Mouse (Mus musculus) ES-CJ7 (cell line): ENCODE results near the gene Phospho1.

Experiments used
- DNase-seq: peaks from one replicate; pipeline ENCODE4 v3.0.0; 2011; ENCODE audit warnings: low read depth, low spot score

The Phospho1 gene

DNA sequence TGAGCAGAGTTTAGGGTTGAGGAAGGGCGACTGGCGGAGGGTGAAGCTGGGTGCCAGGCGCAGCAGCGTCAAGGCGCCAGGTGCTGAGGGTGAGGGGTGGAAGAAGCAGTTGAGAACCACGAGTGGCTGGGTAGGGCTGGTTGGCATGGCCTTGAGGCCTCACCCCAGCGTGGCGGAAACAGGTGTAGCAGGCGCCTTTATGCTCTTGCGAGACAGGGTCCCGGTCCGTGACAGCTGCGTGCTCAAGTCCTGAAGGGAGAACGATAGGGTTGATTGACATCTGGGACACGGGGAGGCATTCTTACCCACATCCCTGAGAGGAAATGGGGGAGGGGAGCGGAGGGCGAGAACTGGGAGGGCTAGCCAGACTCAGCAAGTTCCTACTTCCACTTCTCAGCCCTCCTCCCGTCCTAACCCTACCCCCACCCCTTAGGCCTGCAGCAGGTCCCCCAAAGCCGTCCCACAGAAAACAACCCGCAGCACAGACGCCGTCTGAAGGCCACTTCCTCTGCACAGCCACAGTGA, 9.9 kb downstream of the Phospho1 start:
- peak; percentile 50 for DNase-seq

DNA sequence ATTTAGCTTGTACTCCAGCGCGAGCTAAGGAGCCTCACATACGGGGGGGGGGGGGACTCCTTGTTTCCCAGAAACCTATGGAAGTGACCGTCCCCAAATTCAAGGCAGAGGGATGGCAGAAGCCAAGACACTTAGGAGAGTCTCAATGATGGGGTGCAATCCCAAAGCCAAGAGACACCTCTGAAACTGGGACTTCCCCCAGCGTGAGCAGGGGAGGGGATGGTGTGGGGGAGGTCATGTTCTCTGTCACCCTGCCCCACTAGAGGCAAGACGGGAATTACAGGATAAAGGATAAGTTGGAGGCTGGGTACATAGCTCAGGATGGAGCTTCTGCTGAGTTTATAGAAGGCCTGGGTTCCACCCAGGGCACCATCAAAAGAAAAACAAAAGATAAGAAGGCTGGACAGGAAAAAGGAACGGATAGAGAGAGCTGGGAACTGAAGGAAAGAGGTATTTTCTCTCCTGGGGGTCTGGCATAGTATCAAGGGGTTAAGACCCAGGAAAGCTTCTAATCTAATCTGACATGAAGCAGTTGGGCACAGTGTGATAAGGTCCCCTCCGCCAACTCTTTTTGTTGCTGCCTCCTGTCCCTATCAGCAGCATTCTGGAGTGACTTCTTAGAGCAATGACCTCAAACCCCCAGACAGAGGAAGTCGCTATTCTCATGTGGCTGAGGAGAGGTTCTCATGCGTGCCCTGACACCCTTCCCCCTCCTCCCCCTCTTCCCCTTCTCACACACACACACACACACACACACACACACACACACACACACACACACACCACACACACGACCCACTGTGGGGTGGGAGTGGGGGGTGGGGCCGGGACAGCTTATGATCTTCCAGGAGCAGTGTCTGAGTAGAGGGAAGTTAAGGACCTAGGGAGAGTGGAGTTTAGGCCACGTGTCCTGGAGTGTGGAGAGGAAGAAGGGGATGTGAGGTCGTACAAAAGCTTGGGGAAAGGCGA, 10.7 kb downstream of the Phospho1 start:
- no peak for DNase-seq

DNA sequence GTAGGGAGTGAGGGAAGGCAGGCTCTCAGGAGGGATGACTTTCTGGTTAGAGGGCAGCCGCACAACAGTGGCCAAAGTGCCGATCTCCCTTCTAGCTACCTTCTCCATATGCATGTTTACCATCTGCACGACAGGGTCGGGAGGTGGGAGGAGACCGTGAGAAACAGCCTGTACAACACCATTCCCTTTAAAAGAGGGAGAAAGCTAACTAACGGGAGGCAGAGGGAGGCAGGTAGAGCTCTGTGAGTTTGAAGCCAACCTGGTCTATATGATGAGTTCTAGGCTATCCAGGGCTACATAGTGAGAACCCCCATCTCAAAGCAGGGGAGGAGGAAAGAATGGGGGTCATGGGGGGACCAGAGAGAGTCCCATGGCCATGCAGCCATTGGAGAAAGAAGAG, 11.5 kb downstream of the Phospho1 start:
- DNase-seq, result no peak

DNA sequence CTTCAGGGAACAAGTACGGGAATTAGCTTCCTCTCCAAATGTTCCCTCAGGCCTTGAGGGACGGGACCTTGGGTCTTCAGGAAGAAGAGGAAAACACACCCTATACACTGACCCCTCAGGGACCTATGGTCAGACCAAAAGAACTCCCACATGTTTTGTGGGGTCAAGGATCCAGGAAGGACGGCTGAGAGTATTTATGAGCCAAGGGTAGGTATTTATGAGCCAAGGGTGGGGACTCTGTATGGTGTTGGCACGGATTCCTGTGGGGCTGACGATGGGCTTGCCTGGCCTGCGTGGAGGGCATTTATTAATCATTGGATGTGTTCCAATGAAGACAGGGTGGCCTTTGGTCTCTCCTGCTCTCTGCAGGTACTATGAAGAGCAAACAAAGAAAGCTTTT, 12.1 kb downstream of the Phospho1 start:
- DNase-seq, result no peak

DNA sequence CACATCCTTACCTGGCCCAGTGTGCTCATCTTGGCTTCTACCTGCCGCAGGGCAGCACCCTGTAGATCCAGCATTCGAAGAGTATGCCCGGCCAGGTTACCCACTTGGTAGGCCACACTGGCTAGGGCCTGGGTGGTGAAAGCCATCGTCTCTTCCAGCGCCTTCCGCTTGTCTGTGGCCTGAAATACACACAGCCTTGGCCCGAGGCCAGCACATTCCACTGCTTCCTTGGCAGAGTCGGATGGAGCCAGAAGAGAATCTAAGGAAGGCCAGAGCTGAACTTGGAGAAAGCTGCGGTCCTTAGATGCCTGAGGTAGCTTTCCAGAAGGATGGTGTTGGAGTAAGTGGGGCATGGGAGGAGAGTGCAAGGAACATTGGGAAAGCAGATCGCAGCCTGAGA, 12.8 kb downstream of the Phospho1 start, which contains the start of gene Gngt2:
Gene Gngt2, plus strand, starts transcription at position 158 of the 400 bp plus-strand sequence.
- no peak for DNase-seq

DNA sequence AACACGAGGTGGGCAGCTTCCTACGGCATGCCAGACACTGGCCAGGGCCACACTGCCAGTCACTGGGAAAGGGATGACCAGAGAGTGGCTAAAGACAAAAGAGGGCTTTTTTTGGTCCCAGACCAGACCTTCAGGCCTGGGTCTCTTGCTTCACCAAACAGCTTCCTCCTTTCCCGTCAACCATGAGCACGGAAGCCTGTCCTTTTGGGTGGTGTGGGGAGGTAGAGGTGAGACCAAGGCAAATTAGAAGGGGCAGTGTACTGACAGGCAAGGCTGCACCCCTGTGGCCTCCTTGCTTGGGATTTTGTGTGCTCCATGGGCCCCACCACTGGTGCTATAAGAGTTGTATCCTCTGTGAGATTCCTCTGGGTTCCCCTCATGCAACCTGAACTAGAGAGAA, 14.3 kb downstream of the Phospho1 start:
- no peak for DNase-seq

DNA sequence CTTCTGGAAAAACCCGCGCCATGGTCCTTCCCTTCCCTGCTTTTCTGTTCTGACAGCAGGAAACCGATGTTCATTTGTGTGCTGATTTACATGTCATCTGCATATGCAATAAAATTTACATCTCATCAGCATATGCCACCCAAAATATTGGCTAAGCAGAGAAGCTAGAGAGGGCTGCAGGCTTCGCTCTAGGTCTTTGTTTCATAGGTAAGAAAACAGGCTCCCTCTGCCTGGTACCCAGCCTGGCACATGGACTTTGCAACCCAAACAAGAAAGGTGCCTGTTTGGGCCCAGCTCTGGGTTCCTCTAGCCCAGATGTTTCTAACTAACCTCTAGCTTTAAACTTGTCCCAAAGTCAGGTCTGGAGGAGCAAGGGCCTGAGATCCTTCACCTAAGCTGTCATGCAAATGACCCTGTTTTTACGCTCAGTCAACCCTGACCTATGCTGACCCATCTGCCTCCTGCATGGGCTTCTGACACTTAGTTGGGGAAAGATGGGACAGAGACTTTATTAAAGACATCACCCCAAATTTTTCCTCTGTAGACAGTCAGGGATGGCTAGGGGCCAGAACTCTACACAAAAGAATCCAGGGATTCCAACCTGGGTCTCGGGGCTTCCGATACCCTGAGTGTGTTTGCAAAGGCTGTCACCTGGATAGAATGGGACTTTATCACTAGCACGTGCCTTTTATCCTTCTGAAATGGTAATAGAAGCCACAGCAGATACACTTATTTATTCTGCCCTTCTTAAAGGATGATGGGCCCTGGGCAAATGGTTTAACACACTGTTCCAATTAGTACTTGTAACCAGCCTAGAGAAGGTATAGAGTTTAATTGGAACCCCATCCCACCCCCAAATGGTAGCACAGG, 14.9 kb downstream of the Phospho1 start:
- no peak for DNase-seq

DNA sequence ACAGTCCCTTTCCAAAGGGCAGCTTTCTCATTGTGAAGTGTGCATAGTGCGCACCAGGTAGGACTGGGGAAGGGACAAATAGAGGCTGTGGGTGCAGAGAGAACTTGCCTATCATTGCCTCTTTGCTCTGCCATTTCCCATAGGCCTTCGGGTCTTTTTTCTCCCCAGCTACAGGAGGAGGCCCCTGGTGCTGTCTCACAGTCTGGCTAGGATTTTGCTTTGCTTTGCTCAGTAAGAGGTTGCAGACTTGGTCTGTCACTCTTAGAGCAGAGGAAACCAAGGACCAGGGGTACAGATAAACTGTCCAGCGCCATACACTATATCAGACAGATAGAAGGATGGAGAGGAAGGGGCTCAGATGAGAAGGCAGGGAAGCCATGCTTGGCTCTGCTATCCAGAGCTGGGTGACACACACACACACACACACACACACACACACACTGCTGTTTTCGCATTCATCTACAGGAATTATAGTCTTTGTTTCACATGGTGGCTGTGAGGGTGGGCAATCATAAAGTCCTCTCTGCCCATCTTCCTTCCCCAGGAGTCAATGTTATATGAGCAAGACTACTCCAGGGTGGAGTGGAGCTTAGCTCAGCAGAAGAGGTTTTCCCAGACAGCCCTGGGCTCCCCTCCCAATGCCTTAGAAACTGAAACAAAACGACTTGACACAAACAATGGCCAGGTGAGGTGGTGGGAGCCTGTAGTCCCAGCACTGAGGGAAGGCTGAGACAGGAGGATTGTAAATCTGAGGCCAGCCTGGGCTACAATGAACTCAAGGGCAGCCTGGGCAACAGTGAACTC, 16.6 kb downstream of the Phospho1 start:
- DNase-seq, result no peak

DNA sequence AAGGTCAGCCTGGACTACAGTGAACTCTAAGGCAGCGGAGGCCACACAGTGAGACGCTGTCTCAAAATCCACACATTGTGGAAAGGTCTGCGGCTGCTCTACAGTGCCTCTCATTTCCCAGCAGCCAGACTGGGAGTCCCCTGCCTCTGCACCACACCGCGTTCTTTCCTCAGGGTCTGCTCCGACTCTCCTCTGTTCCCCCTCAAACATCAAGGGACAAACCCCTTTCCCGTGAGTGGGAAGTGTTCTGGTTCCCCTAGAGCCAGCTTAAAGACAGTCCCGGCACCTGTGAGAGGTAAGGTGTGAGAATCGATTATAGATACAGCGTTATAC, 17.2 kb downstream of the Phospho1 start:
- DNase-seq, result no peak

DNA sequence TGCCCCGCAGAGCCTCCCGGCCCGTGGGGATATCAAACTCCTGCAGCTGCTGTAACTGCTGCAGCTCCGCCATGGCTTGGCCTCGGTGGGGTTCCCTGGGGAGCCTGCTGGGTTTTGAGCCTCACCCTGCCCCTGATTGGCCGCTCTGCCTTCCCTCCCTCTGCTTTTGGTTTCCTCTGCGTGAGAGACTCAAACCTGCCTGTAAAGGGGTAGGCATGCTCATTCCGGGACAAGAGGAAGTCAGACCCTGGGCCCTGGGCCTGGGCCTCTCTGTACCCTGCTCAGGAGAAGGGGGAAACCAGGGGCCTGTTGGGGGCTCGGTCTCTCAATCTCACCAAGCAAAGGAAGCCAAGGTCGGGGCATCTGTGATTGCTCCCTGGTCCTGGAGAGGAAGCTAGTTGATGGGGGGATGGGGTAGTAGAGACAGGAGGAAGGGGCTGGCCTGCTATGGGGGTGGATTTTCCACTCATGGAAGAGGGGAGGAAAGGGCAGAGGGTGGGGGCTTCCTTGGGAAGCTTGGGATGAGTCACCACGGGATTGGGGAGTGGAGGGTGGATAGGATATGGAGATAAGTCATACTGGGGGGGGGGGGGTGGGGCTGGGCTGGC, 17.9 kb downstream of the Phospho1 start, which contains the start of gene Abi3:
Gene Abi3, minus strand, starts transcription at position 403 of the 608 bp plus-strand sequence.
- peak; percentile 67 for DNase-seq

DNA sequence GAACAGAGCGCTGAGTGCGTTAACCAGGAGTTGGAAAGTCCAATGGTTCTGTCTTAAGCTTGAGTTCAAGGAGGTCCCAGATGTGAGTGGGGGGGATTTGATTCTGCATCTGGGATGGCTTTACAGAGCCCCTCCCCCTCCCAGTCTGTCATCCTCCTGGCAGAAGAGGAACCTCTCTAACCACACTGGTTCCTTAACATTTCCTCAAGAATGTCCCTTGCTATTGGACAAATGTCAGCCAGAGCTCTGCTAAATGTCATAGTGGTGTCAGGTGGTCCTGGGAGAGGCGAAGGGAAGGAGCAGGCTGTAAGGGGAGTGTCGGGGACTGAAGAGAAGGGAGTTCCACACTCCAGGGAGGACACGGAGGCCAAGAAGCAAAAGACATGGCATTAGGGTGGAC, 18.7 kb downstream of the Phospho1 start:
- DNase-seq, result no peak

DNA sequence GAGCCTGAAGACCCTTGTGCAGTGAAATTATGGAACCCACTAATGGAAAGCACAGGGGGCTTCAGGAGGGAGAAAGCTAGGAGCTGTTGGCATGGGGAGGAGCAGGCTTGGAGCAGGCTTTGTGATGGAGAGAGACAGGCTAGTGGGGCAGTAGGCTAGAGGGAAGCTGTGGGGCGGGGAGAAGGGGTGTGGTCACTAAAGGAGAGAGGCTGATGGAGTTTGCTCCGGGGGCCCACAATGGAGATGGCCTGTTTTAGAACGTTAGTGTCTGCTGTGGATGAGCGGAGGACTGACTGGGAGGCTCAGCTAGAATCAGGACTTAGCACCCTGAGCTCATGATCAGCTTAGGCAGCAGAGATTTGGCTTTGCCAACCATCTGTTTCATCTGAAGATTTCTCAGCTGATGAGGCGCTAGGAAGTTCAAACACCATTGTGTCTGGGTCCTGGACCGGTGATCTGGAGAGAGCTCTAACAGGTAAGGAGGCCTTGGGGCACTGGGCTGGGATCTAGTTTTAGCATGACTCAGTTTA, 19.2 kb downstream of the Phospho1 start:
- DNase-seq, result peak; percentile 44

DNA sequence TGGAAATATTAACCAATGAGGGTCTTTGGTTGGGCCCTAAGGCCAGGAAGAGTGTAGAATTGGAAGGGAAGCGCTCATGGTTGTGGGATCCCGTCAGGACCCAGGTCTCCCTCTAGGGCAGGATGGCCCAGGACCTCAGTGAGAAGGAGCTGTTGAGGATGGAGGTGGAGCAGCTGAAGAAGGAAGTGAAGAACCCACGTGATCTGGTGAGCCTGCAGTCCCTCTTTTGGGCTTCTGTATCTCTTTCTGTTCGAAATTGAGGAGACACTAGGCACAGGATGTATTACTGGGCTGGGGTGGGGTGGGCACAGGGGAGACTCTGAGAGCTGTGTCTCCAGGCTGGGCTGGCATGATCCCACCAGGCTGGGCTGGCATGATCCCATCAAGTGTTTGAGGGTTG, 20.6 kb downstream of the Phospho1 start:
- DNase-seq, result no peak

DNA sequence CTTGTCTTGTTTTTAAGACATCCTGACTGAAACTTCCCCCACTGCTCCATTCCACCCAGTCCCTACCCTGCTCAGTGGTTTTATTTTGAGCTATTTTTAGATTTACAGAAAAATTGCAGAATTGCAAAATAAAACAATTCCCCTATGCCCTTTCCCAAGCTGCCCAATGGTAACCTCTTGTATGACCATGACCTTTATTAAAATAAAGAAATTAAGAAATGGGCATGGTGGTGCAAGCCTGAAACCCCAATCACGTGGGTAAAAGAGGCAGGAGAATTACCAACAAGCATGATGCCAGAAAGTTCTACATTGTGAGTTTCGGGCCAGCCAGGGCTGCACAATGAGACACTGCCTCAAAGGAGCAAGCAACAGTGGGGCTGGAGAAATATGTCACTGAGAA, 26.6 kb downstream of the Phospho1 start:
- DNase-seq, result no peak

DNA sequence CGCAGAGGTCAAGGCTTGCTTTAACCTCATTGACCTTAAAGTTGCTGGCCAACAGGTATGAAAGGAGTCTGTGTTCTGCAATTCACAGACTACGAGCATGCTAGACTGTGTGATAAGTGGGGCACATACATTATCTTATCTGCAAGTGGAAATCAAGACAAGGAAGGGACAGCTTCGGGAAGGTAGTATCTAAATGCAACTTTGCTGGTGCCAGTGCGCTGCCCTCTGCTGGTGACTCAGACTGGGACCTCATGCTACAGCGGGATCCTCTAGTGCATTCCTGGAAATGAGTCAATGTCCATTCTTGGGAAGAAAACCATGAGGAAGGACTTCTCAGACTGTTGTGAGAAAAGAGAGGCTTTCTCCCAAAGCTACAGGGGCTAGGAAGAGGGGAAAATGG, 29.4 kb downstream of the Phospho1 start:
- peak; percentile 72 for DNase-seq

DNA sequence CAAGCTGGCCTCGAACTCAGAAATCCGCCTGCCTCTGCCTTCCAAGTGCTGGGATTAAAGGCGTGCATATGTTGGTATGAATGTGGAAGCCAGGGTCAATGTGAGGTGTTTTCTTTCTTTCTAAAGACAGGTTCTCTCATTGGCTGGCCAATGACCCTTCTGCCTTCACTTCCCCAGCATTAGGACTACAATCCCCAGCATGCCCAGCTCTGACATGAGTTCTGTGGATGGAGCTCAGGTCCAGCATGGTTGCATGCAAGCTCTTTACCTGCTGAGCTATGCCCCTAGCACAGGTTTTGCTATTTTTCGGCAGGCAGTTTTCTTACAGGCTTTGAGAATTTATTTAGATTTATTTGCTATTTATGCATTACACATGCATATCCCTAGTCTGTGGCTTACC, 33.0 kb downstream of the Phospho1 start:
- peak; percentile 52 for DNase-seq

DNA sequence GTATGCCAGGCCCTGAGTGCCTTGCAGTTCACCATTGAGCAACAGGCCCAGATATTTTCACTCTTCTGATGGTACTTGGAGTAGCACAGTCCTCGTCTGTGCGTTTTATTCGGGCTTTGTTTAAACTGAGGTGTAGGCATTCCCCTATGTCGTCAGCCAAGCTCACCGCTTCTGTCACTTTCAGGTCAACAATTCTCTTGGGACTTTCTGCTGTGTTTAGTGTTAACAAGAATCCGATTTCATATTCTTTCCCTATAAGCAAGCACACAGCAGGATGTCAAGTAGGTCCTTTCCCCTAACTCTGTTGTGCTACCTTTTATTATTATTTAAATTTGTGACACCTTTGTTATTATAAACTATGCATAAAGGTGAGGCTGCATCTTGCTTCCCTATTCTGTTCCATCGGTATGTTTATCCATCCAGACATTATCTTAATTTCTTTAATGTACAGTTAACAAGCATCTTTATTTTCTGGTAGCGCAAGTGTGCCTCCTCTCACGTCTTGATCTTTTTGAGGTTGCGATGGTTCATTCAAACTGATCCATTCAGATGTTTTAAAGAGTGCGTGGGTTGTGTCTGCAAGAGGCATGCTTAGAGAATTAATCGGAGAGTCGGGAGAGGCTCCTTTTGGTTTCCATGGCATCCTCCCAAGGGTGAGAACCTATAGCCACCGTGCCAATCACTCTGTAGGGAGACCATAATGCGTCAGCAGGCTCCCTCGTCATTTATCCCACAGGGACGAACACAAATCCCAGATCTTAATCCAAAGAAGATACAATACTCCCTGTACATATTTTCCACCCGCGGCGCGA, 33.6 kb downstream of the Phospho1 start:
- no peak for DNase-seq

DNA sequence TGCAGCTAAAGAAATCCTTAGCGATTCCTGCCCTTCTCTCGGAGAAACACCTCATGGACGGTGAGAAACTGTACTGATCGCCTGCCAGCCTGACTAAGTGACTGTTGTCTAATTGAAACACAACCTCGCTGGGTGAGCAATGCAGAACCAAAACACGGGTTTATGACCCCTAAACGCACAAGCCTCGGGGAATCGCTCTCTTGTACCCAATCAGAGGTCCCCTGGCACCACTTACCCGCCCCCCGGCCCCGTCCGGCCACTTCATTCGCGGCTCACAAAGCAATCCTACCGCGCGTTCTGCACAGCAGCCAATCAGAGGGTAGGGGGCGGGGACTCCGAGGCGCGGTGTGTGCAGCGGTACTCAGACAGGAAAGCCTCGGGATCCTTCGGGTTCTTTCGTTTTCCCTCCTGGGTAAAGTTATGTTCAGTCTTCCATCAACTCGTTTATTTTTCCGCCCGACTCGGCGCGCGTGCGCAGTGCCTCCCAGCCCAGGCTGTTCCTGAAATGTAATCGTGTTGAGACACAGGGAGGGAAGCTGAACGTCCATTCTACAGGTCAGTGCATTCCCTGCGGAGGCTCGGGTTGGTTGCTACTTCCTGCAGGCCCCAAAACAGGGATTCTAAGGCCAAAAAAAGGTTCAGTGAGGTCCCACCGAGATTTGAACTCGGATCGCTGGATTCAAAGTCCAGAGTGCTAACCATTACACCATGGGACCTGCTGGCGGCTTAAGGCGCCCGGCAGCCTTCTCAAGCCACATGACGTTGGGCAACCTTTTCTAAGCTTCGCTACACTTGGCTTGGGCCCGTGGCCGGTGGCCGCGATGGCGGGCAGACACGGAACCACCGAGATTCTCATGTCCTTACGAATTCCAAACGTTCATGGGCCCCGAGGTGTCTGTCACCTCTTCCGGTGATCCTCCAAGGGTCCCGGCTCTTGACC, 34.5 kb downstream of the Phospho1 start:
- peak; percentile 98 for DNase-seq

DNA sequence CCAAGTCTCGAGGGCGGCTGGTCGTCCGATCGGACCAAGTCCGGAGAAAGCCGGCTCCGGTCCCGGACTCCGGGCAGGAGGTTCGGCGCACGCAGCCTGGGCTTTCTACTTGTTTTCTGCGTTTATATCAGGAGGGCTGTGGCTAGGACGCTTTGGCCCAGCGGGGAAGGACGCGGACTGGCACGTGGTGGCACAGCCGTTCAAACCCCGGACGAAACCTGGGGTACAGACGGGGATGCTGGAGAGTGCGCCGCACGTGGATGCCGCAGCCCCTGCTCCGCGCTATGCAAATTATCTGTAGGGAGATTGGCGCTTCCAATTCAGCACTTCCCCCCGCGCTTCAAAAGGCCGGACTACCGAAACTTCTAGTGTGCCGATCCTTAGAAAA, 35.2 kb downstream of the Phospho1 start:
- peak; percentile 81 for DNase-seq
